Mouse (Mus musculus) bone marrow, adult 2 months (tissue): Measurements from ENCODE around the gene BC004004. TPM values are rescaled to one million over a fixed set of nuclear protein-coding genes. Genes with fewer than 3 reads are reported as not detected.

Experiments used
- H3K27ac ChIP-seq: fragments of 200-500 bp; 2 replicates; pipeline ENCODE4 v1.5.1; 2012; ENCODE audit warnings: low read depth, mild to moderate bottlenecking, control low read depth, inconsistent platforms, low read length; ENCODE audit not compliant: control insufficient read depth, poor library complexity, insufficient read depth
- H3K4me1 ChIP-seq: fragments of 200-500 bp; 2 replicates; pipeline ENCODE4 v1.6.1; 2011; ENCODE audit warnings: low read length; ENCODE audit not compliant: control insufficient read depth, insufficient read depth
- H3K4me3 ChIP-seq: fragments of 200-500 bp; replicated peaks from 2 replicates; pipeline ENCODE3; 2011; ENCODE audit warnings: mild to moderate bottlenecking, low read depth, low read length, control low read depth; ENCODE audit not compliant: control insufficient read depth
- CTCF ChIP-seq: fragments of 200-500 bp; IDR thresholded peaks from 2 replicates; pipeline ENCODE4 v1.5.1; 2011; ENCODE audit warnings: low read length, control low read depth; ENCODE audit not compliant: control insufficient read depth, insufficient read depth
- POLR2A ChIP-seq: fragments of 200-500 bp; IDR thresholded peaks from 2 replicates; pipeline ENCODE4 v1.6.1; 2011; ENCODE audit warnings: low read depth, mild to moderate bottlenecking, control low read depth, low read length, borderline replicate concordance; ENCODE audit not compliant: control insufficient read depth
- WGBS: fragments of 180-500 bp; shearing (Covaris S2); methylation state at CpG from one replicate; pipeline ENCODE4 v1.1.7; 2018; 5-methylcytosine and 5-hydroxymethylcytosine counted together
- polyA plus RNA-seq: library from polyadenylated mRNA; stranded (reverse); fragments of >200 nt; gene quantifications from 2 replicates; pipeline ENCODE4 v1.2.4, GENCODE M21; 2011; ENCODE audit warnings: low replicate concordance; ENCODE audit not compliant: missing spikeins, insufficient read depth, insufficient read length

The BC004004 gene
- polyA plus RNA-seq, 1 experiment: 81.6 TPM

DNA sequence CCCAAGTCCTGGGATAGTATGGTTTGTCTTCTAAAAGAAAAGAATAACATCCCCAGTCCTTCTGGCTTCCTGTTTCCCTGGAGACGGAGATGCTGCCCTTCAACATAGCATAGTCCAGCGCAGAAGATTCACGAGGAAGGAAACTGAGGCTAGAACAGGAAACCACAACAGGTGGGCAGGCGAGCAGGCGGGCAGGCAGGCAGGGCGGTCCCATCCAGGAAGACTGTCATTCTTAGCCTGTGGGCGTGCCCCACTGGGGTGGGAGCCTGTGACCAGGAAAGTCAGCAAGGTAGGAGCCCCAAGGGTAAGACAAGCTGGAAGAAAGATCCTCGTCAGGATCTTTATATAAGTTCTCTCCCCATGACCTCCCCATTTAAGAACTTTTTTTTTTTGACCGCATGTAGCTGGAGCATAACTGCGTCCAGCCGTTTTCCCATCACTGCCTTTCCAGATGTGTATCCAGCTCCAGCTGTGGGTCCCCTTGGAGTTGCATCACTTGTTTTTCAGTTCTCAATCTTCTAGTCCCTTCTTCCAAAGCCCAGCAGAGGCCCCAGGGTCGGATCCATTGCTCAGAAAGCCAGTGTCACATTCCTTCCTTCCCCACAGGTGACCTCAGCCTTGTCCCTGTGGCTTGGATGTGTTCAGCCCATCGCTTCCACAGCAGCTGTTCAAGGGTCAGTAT is 35.9 kb downstream of the BC004004 start:
- no peak for TF ChIP-seq CTCF
- no peak for TF ChIP-seq POLR2A
- H3K4me3 ChIP-seq: peak overlapping the region; percentile 13
- whole genome bisulfite sequencing: 3% methylated on average over 13 of the region's 13 CpGs
- H3K4me1 ChIP-seq: peaks cover 17% of the 10 kb centered on the region
- H3K27ac ChIP-seq: peak overlapping the region; percentile 64

DNA sequence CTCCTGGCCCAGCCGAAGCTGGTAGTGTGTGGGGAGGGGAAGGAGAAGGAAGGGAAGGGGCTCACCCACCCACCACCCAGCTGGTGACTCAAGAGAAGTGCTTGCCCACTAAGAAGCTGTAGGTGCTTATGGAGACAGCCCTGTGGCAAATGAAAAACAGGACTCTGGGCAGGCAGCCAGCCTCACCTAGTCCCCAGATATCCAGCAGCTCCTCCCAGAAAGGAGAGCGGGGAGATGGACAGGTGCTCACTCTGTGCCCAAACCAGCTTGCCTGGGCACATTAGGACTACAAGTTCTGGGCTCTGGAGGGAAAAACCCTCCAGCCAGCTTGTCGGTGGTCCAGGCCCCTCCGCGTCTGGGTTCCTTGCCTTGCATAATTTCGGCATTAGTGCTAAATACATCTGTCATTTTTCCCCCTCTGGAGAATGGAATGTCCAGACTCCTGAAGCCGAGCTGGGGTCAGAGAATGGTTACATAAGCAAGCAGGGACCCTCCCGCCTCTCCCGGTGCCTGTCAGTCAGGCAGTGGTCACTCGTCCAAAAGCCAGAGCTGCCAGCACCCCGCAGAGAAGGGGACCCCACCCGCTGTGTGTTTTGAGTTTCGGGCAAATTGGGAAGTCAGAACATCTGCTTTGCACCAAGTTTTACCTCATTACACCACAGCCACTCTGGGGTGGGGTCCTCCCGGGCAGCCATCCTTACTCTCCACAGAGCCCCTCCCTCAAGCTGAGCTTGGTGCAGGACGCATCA is 36.6 kb downstream of the BC004004 start:
- no peak for TF ChIP-seq POLR2A
- TF ChIP-seq CTCF: no peak
- 14% methylated on average over 15 of the region's 15 CpGs for WGBS
- H3K4me3 ChIP-seq: peak overlapping the region; percentile 30
- peak overlapping the region; percentile 64 for H3K27ac ChIP-seq
- H3K4me1 ChIP-seq: peaks cover 17% of the 10 kb centered on the region

DNA sequence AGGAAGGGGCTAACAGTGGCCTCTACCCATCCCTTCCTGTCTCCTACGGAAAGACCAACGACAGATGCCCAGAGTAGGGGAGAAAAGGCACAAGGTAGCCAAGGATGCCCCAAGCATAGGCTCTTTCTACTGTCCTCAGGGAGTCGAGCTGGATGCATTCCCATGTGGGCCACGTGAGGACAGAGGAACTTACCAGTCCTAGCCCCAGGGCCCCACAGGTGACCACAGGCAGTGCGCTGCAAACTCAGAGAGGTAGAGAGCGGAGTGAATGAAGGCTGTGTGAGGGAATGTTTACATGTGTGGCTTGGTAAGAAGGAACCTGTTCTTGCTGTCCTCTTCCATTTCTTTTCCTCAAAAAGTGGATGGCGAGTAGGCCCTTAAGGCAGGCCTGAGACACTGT is 37.3 kb downstream of the BC004004 start:
- TF ChIP-seq POLR2A: no peak
- no peak for TF ChIP-seq CTCF
- Histone ChIP-seq H3K4me1 (peaks cover 17% of the 10 kb centered on the region), H3K27ac (peak overlapping the region; percentile 64), H3K4me3 (peak overlapping the region; percentile 30)
- WGBS: 15% methylated on average over 7 of the region's 7 CpGs

DNA sequence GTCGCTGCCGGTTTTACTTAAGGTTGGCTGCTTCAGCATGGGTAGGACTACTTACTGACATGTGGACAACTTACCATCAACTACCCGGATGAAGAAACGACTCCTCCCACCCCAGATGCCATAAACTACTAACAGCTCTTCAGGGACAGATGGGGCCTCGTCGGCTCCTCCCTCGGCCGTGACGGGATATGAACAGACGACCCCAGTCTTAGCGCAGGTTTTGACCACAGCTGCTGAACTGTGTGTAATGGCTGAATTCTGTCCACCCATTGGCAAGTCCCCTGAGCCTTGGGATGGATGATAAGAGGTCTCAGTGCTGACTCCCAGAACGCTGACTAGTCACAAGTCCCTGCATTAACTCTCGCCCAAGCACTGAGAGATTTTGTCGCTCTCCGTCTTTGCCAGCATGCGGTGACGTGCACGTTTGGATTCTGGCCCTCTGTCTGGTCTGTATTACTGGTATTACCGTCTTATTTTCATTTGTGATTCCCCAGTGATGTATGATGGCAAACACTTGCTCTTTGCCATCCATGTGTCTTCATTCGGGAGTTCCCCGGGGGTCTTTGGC is 41.6 kb downstream of the BC004004 start:
- TF ChIP-seq POLR2A (no peak), CTCF (no peak)

DNA sequence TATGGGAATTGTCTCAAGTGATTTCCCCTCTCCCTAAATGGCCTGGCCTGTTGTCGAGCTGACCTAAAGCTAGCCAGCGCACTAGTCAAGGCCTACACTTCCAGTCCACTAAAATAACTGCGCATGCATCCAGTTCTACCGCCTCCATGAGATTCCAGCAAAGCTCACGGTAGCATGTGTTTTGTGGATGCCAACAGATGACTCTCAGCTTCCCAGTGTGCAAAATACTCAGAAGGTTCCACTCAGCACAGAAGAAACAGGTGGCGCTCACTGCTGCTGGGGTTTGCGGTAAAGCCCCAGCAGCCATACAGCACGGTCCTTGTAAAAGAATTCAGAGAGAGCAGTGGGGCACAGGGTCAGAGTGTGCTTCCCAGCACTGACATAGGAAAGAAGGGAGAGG is 43.0 kb downstream of the BC004004 start:
- H3K27ac ChIP-seq: no peak overlapping the region
- H3K4me1 ChIP-seq: no peaks in the 10 kb centered on the region; the same call in 1 of the 2 replicates
- no peak for TF ChIP-seq CTCF
- no peak for TF ChIP-seq POLR2A
- WGBS: 89% methylated on average over 8 of the region's 8 CpGs
- H3K4me3 ChIP-seq: no peak overlapping the region

More for the DNA sequence above, 41.6 kb downstream of the BC004004 start:
- 87% methylated on average over 21 of the region's 21 CpGs for WGBS
- Histone ChIP-seq H3K4me3 (no peak overlapping the region), H3K27ac (no peak overlapping the region), H3K4me1 (peaks cover 7% of the 10 kb centered on the region; the same call in 1 of the 2 replicates)

DNA sequence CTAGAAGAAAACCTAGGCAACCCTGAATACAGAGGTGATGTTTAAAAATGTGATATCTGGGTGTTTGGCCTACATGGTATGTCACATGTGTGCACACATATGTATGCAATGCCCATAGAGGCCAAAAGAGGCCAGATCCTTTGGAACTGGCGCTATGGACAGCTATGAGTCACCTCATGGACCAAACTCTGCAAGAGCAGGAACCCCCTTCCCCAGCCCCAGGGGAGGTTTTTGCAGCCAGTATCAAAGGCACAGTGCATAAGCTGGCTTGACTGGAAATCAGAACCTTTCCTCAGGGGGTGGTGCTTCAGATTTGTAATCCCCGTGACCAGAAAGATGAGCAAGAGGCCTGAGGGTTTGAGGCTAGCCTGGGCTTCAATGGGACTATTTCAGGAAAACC is 43.5 kb downstream of the BC004004 start:
- Histone ChIP-seq H3K4me1 (no peaks in the 10 kb centered on the region; the same call in 1 of the 2 replicates), H3K27ac (no peak overlapping the region), H3K4me3 (no peak overlapping the region)
- TF ChIP-seq CTCF (no peak), POLR2A (no peak)
- WGBS: 80% methylated on average over 2 of the region's 2 CpGs

DNA sequence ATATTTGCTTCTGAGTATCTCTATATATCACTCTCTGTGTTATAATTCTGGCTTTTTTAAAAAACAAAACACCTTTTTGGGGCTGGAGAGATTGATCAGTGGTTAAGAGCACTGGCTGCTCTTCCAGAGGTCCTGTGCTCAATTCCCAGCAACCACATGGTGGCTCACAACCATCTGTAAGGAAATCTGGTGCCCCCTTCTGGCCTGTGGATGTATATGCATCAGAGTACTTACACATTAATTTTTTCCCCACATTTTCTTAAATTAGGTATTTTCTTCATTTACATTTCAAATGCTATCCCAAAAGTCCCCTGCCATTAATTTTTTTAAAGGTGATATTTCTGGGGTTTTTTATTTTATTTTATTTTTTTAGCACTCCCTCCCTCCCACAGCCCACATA is 44.7 kb downstream of the BC004004 start:
- TF ChIP-seq CTCF (0 out of 2 replicates have a peak, but pooled peaks have one; percentile 19), POLR2A (no peak)
- Histone ChIP-seq H3K27ac (no peak overlapping the region), H3K4me1 (no peaks in the 10 kb centered on the region; the same call in 1 of the 2 replicates), H3K4me3 (no peak overlapping the region)
